In the genomic region with DNA sequence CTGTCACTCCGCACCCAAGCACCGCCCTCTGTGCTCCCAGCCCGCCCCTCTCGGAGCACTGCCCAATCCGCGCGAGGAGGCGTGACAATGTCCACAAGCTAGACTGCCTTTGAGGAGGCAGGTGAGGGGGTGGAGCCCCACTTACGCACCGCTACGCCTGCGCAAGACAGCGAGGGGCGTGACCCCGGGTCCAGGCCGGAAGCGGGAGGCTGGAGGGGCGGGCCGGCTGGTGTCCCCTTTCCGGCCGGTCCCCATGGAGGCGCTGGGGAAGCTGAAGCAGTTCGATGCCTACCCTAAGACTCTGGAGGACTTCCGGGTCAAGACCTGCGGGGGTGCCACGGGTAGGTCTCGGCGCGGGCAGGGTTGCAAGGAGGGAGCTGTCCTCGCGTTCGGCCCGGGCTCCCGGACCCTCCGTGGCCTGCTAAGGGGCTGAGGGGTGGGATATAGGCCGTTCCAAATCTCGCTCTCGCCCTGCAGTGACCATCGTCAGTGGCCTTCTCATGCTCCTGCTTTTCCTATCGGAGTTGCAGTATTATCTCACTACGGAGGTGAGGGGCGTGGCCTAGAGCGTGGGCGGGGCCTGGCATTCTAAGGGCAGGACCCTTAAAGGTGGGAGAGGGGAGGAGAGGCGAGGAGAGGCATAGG, we compare ENCODE assay signal across 7 mouse cellular contexts. TPM values are rescaled to one million over a fixed set of nuclear protein-coding genes. Genes with fewer than 3 reads are reported as not detected.
A peak's percentile ranks its signal among the peaks of the same experiment; 100 is the strongest.
DNase-seq lines count a peak whose midpoint lies in the region; ATAC-seq and TF ChIP-seq lines count a peak whose summit lies in the region.

A gene (minus strand): TSS at position 90 of the 645 bp plus-strand sequence.
A gene (plus strand): TSS at position 158 of the 645 bp plus-strand sequence.

- DNase-seq in adrenal gland, postnatal 10 days = peak; percentile 99
- peak; percentile 99 for DNase-seq in embryonic facial prominence, embryonic 10.5 days (ENCODE audit: low spot score)
- peak; percentile 52 for DNase-seq in gonadal fat pad, adult 2 months (ENCODE audit: low read depth)
- DNase-seq in left cerebral cortex, postnatal 4 days = peak; percentile 98

- peak within 1 kb of the TSS; percentile 79 for H3K9ac ChIP-seq in intestine, postnatal 0 days (ENCODE audit: low read depth, low read length)
- peak within 1 kb of the TSS; percentile 86 for H3K9ac ChIP-seq in midbrain, embryonic 12.5 days (replicated peaks)

- peaks cover 14% of the 10 kb centered on the region for H3K4me1 ChIP-seq in embryonic facial prominence, embryonic 10.5 days
- no peaks in the 10 kb centered on the region for H3K4me1 ChIP-seq in intestine, postnatal 0 days (replicated peaks; ENCODE audit: control insufficient read depth, insufficient read depth, low read length)
- H3K4me1 ChIP-seq in midbrain, embryonic 12.5 days = peaks cover 9% of the 10 kb centered on the region
- H3K4me1 ChIP-seq in small intestine, adult 2 months (ENCODE audit: control insufficient read depth, insufficient read depth, insufficient read length, low read length) = peaks cover 6% of the 10 kb centered on the region; the same call in 1 of the 2 replicates

- intact Hi-C loops in left cerebral cortex, postnatal 4 days (cut with DNase I) = no loop called here

- ATAC-seq in intestine, postnatal 0 days = peak; percentile 100
- ATAC-seq in midbrain, embryonic 12.5 days (ENCODE audit: low FRiP score, low read depth) = peak; percentile 99

- WGBS in embryonic facial prominence, embryonic 10.5 days = under 1% methylated on average over 45 of the region's 45 CpGs
- under 1% methylated on average over 45 of the region's 45 CpGs for WGBS in intestine, postnatal 0 days
- under 1% methylated on average over 45 of the region's 45 CpGs for WGBS in midbrain, embryonic 12.5 days
- WGBS in small intestine, adult 2 months = under 1% methylated on average over 45 of the region's 45 CpGs

- H3K4me3 ChIP-seq in embryonic facial prominence, embryonic 10.5 days = peak within 1 kb of the TSS; percentile 82
- peak within 1 kb of the TSS; percentile 89 for H3K4me3 ChIP-seq in intestine, postnatal 0 days (ENCODE audit: low read depth, low read length)
- peak within 1 kb of the TSS; percentile 87 for H3K4me3 ChIP-seq in midbrain, embryonic 12.5 days
- peak within 1 kb of the TSS; percentile 86 for H3K4me3 ChIP-seq in small intestine, adult 2 months (ENCODE audit: low read depth, low read length)

- peak within 1 kb of the TSS; percentile 90 for H3K27ac ChIP-seq in embryonic facial prominence, embryonic 10.5 days (replicated peaks)
- peak within 1 kb of the TSS; percentile 68 for H3K27ac ChIP-seq in intestine, postnatal 0 days (ENCODE audit: low read depth, low read length)
- peak within 1 kb of the TSS; percentile 81 for H3K27ac ChIP-seq in midbrain, embryonic 12.5 days (replicated peaks)
- H3K27ac ChIP-seq in small intestine, adult 2 months (ENCODE audit: insufficient read depth, low read depth, low read length) = peak within 1 kb of the TSS; percentile 51

- peaks cover 5% of the 10 kb centered on the region; the same call in 1 of the 2 replicates for H3K9me3 ChIP-seq in embryonic facial prominence, embryonic 10.5 days
- H3K9me3 ChIP-seq in intestine, postnatal 0 days (ENCODE audit: control insufficient read depth) = no peaks in the 10 kb centered on the region
- no peaks in the 10 kb centered on the region for H3K9me3 ChIP-seq in midbrain, embryonic 12.5 days

- H3K4me2 ChIP-seq in intestine, postnatal 0 days (replicated peaks; ENCODE audit: low read depth) = peak within 1 kb of the TSS; percentile 86
- H3K4me2 ChIP-seq in midbrain, embryonic 12.5 days (replicated peaks) = peak within 1 kb of the TSS; percentile 84

- H3K36me3 ChIP-seq in embryonic facial prominence, embryonic 10.5 days (replicated peaks) = peaks cover 42% of the 10 kb centered on the region
- H3K36me3 ChIP-seq in intestine, postnatal 0 days (ENCODE audit: control insufficient read depth, insufficient read depth) = peaks cover 28% of the 10 kb centered on the region
- H3K36me3 ChIP-seq in midbrain, embryonic 12.5 days = peaks cover 32% of the 10 kb centered on the region
- H3K36me3 ChIP-seq in small intestine, adult 2 months (ENCODE audit: control insufficient read depth, insufficient read depth, low read length) = peaks cover 24% of the 10 kb centered on the region

- TF ChIP-seq POLR2A in small intestine, adult 2 months (IDR thresholded peaks at IDR 0.05; ENCODE audit: low read depth, low read length) = no peak

- TF ChIP-seq CTCF in intestine, postnatal 0 days (IDR thresholded peaks at IDR 0.05; ENCODE audit: low read depth) = no peak
- TF ChIP-seq CTCF in small intestine, adult 2 months (IDR thresholded peaks at IDR 0.05; ENCODE audit: extremely low read depth, insufficient read length, insufficient replicate concordance, low read depth, low read length) = no peak

- no peaks in the 10 kb centered on the region for H3K27me3 ChIP-seq in embryonic facial prominence, embryonic 10.5 days (replicated peaks; ENCODE audit: low read depth, poor library complexity, severe bottlenecking)
- H3K27me3 ChIP-seq in intestine, postnatal 0 days (replicated peaks; ENCODE audit: control insufficient read depth, insufficient read depth, low read length) = no peaks in the 10 kb centered on the region
- H3K27me3 ChIP-seq in midbrain, embryonic 12.5 days = no peaks in the 10 kb centered on the region
- no peaks in the 10 kb centered on the region for H3K27me3 ChIP-seq in small intestine, adult 2 months (ENCODE audit: control insufficient read depth, insufficient read depth, low read length)

RNA-seq across cellular contexts. Expression of the first gene that starts in this region (rescaled TPM):
- total RNA-seq in adrenal gland, postnatal 10 days (2021) = 1 to 10 TPM; 2.8 to 4.3 TPM
- polyA plus RNA-seq in embryonic facial prominence, embryonic 10.5 days (2016; fragmentation: Nextera tagmentation; extraction: Ambion mirVana) = 0.91 and 1.4 TPM in 2 replicates
- polyA plus RNA-seq in gonadal fat pad, adult 2 months (2012; rRNA removed) = 3.2 and 4.0 TPM in 2 replicates
- 0.59 and 1.5 TPM in 2 replicates for polyA plus RNA-seq in intestine, postnatal 0 days (2015; fragmentation: Nextera tagmentation; extraction: Ambion mirVana)
- total RNA-seq in left cerebral cortex, postnatal 4 days (2021) = 1 to 10 TPM in 1 of 2 experiments, under 1 TPM in 1; 0.86 to 1.4 TPM
- polyA plus RNA-seq in midbrain, embryonic 12.5 days (2016; fragmentation: Nextera tagmentation; extraction: Ambion mirVana) = 1.2 and 1.9 TPM in 2 replicates
- polyA plus RNA-seq in small intestine, adult 2 months (2012; rRNA removed) = 0.38 and 0.87 TPM in 2 replicates

RNA-seq across cellular contexts. Expression of the second gene that starts in this region (rescaled TPM):
- 100 to 1,000 TPM; 164 to 172 TPM for total RNA-seq in adrenal gland, postnatal 10 days (2021)
- polyA plus RNA-seq in embryonic facial prominence, embryonic 10.5 days (2016; fragmentation: Nextera tagmentation; extraction: Ambion mirVana) = 178 and 183 TPM in 2 replicates
- polyA plus RNA-seq in gonadal fat pad, adult 2 months (2012; rRNA removed) = 341 and 349 TPM in 2 replicates
- polyA plus RNA-seq in intestine, postnatal 0 days (2015; fragmentation: Nextera tagmentation; extraction: Ambion mirVana) = 227 and 235 TPM in 2 replicates
- 100 to 1,000 TPM; 271 to 274 TPM for total RNA-seq in left cerebral cortex, postnatal 4 days (2021)
- polyA plus RNA-seq in midbrain, embryonic 12.5 days (2016; fragmentation: Nextera tagmentation; extraction: Ambion mirVana) = 220 and 236 TPM in 2 replicates
- polyA plus RNA-seq in small intestine, adult 2 months (2012; rRNA removed) = 221 and 444 TPM in 2 replicates

Comparison
In these comparisons a context has a peak if more than half of its experiments do, and no peak if none do; other contexts are left out.
1. Peak in every context shown above with its lines: DNase-seq, ATAC-seq, H3K4me3 ChIP-seq and H3K27ac ChIP-seq.